Mouse (Mus musculus): ENCODE data around the gene Gapdh. TPM values are rescaled to one million over a fixed set of nuclear protein-coding genes. Genes with fewer than 3 reads are reported as not detected.
"Not testable (repeated sequence)": the region's sequence is repeated elsewhere in the genome, so short reads cannot be mapped to it uniquely, and the experiment has no call there.

The Gapdh gene
- total RNA-seq, 4 experiments from 2014 or later = 1,769 to 2,176 (median 2,111) TPM

DNA sequence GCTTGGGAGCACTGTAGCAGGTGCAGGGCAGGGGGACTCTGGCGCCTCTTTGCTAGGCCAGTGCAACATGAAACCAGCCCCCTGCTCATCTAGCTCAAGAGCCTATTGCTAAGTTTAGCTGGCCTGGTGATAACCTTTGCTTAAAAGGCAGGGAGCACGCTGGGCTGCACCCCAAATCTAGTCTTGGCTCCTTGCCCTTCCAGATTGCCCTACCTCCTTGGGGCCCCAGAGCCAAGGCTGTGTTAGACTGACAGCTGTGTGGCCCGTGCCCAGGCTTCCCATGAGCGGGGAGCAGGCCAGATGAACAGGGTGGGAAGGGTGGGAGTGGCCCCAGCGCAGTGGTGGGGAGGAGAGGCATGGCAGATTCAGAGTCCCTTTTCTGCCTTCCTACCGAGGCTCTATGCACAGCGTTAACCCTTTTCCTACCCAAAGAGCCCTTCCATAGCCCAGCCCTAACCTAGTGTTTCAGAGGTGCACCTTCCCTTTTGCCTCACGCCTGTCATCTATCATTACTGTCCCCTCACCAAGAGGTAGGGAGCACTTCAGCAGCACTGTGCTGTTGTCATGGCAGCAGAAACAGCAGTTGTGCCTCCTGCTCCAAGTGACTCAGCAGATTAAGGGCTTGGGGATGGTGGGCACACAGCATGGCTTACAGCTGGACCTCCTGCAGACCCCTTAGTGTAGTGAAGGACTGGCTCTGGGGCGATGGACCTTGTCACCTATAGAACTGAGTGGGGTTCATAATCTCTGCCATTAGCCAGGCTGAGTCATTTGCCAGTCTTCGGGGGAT lies 789 bp upstream of the Gapdh start:
- DNase-seq = peak; percentile 59

DNA sequence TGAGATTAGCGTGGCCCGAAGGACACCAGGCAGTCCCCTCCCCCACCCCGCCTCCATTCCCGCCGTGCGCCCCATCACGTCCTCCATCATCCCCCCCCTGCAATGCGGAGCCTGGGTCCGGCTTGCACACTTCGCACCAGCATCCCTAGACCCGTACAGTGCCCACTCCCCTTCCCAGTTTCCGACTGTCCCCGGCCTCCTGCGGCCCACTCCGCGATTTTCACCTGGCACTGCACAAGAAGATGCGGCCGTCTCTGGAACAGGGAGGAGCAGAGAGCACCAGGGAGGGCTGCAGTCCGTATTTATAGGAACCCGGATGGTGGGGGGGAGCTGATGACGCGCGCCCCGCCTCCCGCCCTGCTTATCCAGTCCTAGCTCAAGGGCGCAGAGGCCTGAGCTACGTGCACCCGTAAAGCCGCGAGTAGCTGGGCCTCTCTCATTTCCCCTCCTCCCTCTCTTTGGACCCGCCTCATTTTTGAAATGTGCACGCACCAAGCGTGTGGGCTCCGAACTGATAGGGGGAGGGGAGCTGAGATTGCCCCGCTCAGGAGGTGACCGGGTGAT lies 857 bp downstream of the Gapdh start:
- peak; percentile 96 for DNase-seq

DNA sequence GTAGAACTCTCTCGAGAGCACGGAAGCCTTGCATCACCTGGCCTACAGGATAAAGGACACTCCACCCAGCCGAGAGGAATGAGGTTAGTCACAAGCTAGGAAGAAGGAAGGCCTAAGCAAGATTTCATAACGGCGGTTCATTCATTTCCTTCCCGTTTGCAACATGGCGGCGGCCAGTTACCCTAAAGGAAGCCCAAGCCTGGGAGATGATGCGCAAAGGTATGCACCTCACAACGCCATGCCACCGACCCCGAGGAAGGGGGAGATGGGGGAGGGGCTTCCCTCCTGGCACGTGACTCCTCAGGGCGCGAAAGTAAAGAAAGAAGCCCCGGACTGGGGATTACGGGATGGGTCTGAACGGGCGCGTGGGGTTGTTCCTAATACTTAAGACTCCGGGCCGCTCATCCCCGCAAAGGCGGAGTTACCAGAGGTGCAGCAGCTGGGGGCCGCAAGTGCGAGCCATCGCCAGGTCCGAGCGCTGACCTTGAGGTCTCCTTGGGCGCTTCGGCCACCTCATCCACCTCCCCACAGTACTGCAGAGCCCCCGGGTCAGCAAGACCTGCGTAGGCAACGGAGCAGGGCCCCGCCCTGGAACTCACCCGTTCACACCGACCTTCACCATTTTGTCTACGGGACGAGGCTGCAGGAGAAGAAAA lies 1.5 kb downstream of the Gapdh start:
- DNase-seq = peak; percentile 66

DNA sequence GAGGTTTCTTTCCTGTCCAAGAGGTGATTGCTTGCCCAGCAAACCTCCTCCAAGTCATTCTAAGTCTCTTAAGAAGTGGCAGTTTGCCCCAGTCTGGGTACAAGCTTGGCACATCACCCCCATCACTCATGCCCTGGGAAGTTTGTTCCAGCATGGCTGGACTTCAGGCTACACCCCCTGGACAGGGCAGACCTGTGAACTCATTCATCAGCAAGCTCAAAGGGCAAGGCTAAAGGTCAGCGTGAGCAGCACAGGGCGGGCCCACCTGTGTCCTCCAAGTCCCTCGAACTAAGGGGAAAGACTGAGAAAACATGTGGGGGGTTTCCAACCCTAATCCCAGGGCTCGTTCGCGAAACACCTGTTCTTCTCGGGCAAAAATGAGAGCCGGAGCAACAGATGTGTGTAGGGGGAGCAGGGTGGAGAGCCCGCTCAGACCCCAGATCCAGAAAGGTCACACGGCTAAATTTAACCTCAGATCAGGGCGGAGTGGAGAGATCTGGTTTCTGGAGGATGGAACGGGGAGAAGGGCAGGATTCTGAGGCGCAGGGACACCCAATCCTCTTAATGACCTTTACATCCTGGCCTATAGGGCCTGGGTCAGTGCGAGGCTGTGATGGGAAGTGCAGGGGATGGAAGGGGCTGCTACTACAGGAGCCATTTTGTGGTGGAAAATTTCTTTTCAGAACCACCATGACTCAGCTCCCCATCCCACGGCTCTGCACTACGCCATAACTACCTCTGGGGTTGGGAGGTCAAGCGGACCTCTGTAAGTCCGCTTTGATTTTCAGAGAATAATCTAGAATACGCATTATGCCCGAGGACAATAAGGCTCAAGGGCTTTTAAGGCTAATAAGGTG lies 2.2 kb downstream of the Gapdh start:
- peak; percentile 55 for DNase-seq

DNA sequence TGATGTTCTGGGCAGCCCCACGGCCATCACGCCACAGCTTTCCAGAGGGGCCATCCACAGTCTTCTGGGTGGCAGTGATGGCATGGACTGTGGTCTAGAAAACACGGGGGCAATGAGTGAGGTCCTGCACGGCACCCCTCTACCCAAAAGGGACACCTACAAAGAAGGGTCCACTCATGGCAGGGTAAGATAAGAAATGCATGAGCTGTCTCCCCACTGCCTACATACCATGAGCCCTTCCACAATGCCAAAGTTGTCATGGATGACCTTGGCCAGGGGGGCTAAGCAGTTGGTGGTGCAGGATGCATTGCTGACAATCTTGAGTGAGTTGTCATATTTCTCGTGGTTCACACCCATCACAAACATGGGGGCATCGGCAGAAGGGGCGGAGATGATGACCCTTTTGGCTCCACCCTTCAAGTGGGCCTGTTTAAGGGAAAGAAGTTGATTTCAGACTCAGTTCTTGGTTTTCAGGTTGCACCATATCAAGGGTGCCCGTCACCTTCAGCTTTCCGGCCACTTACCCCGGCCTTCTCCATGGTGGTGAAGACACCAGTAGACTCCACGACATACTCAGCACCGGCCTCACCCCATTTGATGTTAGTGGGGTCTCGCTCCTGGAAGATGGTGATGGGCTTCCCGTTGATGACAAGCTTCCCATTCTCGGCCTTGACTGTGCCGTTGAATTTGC lies 3.5 kb downstream of the Gapdh start:
- DNase-seq = not testable (repeated sequence)

DNA sequence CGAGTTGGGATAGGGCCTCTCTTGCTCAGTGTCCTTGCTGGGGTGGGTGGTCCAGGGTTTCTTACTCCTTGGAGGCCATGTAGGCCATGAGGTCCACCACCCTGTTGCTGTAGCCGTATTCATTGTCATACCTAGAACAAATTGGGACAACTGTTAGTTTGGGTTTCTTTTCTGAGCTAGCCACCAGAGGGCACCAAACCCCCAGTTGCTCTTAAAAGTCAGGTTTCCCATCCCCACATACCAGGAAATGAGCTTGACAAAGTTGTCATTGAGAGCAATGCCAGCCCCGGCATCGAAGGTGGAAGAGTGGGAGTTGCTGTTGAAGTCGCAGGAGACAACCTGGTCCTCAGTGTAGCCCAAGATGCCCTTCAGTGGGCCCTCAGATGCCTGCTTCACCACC lies 4.3 kb downstream of the Gapdh start:
- peak; percentile 69 for DNase-seq

DNA sequence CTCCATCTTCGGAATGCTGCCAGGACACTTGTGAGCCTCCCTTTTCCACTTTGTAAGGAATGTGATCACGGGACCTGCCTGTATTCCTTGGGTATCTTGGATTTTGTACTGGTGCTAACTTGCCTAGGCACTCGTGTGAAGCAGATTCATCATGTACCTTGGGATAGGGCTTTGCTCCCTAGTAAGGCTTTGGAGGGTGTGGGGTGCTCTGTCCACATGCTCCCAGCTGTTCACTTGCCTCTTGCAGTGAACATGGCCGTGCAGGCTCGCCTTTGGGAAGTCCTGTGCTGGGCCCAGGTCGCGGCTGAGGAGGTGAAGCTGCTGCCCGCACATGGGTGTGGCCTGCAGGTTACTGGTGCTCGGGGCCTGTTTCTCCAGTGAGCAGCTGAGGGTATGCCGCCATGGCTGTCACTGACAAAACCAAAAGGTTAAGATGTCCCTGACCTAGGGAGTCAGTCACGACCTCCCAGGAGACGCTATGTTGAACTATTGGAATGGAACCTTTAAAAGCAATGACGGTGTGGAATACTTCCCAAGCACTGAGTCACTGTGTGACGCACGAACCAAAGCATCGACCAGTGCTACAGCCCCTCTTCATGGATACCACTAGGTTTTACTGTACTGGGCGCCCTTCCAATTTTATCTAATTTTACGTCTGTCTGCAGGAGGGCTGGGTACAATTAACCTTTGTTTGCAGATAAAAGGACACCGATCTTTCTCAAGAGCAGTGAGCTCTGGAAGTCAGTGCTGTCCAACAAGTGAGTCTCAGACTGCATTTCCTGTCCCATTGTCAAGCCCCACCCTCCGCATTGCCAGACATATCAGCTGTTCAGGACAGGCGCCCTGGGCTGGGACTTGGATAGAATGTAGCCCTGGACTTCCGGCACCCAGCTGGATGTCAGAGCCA lies 5.2 kb downstream of the Gapdh start:
- peak; percentile 74 for DNase-seq

DNA sequence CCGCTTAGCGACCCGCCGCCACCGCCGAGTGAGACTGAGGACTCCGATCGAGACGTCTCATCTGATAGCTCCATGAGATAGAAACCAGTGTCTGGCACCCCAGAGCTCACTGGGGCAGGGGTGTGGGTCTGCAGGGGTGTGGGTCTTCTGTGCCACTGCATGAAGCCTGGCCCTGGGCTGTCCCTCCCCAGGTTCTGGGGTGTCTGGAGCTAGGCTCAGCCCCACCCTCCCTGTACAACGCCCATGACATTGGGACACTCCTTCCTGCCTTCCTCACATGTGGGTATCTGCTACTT lies 5.8 kb downstream of the Gapdh start:
- DNase-seq = no peak

DNA sequence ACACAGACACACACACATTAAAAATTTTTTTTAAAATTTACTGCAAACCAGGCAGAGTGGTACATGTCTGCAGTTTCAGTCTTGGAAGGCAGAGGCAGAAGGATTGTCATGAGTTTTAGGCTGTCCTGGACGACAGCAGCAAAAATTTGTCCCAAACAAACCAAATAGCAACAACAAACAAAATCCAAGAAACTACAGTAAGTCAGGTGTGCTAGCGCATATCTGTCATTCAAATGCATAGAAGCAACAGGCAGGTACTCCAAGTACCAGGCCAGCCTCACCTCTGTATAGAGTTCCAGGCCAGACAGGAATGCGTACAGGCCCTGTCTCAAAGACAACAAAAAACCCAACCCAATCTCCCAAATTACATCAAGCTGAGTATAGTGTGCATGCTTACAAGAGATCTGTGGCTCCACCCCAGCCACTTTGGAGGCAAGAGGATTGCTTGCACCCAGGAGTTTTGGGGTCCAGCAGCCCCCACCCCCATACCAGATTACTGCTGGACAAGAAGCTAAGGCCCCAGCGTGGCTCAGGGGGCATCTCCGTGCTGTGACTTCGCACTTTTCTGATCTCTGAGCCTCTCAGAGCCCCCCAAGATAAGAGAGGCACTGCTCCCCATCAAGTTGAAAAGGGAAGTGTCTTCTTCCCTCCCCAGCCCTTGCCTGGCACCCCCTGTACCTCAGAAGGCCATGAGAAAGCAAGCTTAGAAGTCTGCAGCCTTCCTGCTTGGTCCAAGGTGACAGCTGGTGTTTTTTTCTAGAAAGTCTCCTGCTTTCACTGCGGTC lies 6.3 kb downstream of the Gapdh start:
- no peak for DNase-seq

DNA sequence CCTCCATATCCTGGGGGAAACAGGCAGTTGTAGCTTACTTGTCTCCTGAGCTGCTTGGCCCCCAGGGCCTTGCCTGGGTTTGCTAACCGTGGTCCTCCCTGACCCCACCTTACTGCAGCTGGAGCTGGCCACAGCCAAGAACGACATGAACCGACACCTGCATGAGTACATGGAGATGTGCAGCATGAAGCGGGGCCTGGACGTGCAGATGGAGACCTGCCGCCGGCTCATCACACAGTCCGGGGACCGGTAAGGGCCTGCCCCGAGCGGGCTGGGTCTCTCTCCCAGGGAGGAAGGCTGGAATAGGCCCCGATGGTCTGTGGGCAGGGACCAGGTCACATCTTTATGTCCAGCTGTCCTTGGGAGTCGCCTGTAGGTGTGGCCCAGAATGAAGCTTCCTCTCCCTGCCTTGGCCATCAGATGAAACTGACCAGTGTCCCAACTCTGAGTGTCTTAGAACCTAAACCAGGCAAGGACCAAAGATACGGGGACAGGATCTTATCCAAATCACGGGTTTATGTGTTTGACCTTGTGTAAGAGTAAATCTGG lies 7.2 kb downstream of the Gapdh start:
- DNase-seq = no peak

DNA sequence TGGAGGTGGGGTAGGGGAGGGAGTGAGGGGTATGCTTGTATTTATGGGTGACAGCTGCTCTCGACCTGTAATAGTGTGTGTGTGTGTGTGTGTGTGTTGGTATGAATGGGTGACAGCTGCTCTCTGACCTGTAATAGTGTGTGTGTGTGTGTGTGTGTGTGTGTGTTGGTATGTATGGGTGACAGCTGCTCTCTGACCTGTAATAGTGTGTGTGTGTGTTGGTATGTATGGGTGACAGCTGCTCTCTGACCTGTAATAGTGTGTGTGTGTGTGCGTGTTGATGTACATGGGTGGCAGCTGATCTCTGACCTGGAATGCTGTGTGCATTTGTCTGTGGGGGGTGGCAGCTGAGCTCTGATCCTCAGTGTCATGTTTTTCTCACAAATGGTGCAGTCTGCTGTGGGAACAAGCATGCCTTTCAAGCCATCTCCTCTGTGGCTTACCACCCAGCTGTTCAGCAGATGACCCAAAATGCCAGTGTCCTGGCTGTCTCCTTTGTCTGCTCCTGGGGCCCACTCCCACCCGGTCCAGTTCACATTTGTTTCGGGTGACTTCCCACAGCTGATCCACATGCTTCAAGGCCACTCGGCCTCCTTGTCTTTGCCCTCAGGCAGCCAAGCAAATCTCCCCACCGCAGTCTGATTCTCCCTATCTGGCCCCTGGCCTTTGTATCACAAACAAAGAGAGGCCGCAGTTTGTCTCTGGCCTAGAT lies 9.2 kb downstream of the Gapdh start:
- DNase-seq = no peak

DNA sequence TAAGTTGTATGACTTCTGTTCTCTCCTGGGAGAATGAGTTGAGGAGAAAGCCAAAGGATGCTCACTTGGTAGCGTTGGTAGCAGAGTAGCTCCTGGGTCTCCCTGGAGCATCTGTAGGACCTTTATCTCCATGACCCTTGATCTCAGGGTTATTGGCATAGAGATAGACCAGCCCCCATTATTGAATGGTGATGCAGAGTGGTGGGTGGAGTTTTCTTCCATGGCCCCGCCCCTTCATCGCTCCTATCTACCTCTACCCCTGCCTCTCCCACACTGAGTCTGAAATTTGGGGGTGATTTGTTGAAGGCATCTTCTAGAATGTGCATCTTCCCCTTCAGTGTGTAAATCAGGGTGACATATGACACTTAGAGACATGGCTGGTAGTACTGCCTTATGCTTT lies 9.8 kb downstream of the Gapdh start:
- DNase-seq = no peak

DNA sequence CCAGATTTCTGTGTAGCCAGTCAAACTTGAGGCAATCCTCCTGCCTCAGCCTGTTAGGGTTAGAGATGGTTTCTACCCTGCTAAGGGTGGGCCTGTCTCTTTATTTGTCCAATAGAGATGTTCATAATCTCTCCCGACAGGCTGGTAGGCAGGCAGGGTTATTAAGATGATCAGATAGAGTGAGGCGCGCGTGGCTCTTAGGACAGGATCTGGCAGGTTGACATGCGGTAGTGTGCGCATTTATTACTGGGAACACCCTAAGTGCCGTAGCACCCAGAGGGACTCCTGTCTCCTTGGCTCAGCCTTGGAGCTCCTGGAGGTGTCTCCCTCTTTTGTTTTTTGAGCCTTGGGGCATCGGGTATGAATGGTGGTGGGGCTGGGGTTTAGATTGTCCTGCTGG lies 11.0 kb downstream of the Gapdh start:
- no peak for DNase-seq

DNA sequence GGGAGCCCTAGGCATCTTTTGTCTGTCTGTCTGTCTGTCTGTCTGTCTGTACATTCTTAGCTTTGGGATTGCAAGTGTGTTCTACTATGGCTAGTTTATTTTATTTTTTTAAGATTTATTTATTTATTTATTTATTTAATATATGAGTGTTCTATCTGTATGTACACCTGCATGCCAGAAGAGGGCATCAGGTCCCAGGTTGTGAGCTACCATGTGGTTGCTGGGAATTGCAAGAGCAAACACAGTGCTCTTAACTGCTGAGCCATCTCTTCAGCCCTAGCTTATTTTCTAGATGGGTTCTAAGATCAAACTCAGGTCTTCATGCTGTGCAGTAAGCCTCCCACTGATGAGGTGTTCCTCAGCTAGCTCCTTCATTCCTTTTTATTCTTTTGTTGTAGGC lies 11.7 kb downstream of the Gapdh start:
- no peak for DNase-seq

DNA sequence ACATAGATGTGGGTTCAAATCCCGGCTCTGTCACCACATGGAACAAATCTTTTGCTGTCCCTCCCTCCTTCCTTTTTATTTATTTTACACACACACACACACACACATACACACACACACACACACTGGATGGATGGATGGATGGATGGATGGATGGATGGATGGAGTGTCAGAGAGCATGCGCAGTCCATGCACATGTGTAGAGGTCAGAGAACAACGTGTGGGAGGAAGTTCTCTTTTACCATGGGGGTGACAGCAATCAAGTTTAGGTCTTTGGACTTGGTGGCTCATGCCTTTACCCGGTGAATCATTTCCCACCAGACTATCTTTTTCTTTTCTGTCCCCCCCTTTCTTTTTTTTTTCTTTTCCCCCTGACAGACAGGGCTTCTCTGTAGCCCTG lies 12.6 kb downstream of the Gapdh start:
- DNase-seq = no peak

DNA sequence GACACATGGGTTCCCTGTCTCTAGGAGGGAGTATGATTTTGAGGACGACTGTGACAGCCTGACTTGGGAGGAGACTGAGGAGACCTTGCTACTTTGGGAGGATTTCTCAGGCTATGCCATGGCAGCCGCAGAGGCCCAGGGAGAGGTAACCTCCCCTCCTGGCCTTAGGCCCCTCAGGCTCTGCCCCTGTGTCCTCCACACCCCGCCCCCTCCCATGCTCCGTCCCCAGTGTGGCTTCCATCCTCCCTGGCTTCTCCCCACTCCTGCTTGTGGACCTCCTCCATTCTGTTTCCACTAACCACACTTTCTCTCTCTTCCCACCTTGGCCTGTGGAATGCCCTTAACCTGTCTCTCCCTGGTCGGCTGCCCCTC lies 13.3 kb downstream of the Gapdh start:
- DNase-seq = no peak

DNA sequence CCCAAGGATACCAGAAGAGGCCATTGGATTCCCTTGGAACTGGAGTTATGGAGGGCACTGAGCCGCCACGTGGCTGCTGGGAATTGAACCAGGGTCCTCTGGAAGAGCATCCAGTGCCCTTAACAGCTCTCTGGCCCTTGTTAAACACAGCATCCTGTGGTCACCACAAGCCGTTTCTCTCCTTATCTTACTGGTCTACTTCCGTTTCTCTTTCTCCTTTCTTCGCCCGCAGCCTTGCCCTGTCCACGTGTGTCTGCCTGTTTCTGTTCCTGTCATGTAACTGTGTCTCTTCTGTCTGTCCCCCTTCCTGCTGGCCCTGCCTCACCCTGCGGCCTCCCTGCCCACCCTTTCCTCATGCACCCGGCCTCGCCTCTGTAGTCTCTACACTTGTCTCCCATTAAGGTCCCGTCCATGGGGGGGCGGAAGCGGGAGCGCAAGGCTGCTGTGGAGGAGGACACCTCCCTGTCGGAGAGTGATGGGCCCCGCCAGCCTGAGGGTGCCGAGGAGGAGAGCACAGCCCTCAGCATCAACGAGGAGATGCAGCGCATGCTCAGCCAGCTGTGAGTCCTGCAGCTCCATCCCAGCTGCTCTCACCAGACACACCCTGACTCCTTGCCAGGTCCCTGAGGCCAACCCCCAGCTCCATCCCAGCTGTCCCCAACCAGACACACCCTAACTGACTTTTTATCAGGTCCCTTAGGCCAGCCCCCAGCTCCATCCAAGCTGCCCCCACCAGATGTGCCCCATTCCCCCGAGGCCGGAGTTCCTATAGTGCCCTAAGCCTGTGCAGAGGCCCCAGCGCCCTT lies 13.9 kb downstream of the Gapdh start:
- DNase-seq = no peak

DNA sequence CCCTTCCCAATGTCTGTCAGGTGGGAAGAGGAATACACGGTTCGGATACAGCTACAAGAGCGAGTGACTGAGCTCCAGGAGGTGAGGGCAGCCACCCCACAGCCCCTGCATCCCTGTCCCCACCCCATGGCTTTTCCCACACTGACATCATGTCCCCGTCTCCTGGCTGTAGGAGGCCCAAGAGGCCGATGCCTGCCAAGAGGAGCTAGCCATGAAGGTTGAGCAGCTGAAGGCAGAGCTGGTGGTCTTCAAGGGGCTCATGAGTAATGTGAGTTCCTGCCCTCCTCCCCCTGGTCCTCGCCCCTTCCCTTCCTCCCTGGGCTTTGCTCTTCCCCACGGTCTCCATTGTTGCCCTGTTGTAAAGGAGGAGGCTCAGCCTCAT lies 16.7 kb downstream of the Gapdh start:
- DNase-seq = no peak

Data from adrenal gland, adult 8-10 months (tissue).